1 mouse cellular context compared by ENCODE assay signal in genomic region chr17:35834696-35835422, GRCm38 (mm10).
TF ChIP-seq lines count a peak whose summit lies in the region.

No protein-coding gene starts in this region.

TF ChIP-seq in MEL, 35 proteins besides CTCF, POLR2A, EP300 and RAD21 (continued from another document):
- TF ChIP-seq ZC3H11A (IDR thresholded peaks at IDR 0.05; ENCODE audit: low read depth, low read length) = no peak
- no peak for TF ChIP-seq USF1 (IDR thresholded peaks at IDR 0.05; ENCODE audit: low read depth, low read length)
- no peak for TF ChIP-seq MAFK (IDR thresholded peaks at IDR 0.05; ENCODE audit: borderline replicate concordance, low read depth, low read length)
- TF ChIP-seq NRF1 (IDR thresholded peaks at IDR 0.05; ENCODE audit: insufficient read depth, low read depth, low read length, poor library complexity, severe bottlenecking) = no peak
- no peak for TF ChIP-seq BHLHE40 (IDR thresholded peaks at IDR 0.05; ENCODE audit: borderline replicate concordance, low read depth, low read length)
- TF ChIP-seq TAL1 (IDR thresholded peaks at IDR 0.05; ENCODE audit: low read length) = no peak
- no peak for TF ChIP-seq USF2 (IDR thresholded peaks at IDR 0.05; ENCODE audit: borderline replicate concordance in 1 of 2, insufficient read depth in 1 of 2, low read depth in 1 of 2, low read length in 2 of 2)
